Mouse (Mus musculus): ENCODE measurements around the gene Rpl6. TPM values are rescaled to one million over a fixed set of nuclear protein-coding genes. Genes with fewer than 3 reads are reported as not detected.

Gene Rpl6
- total RNA-seq, 4 experiments from 2014 or later = 908 to 1,162 (median 1,035) TPM

Other genes with a start within 250 kb of the Rpl6 start
- 1 to 10 TPM; 3.5 to 9.1 (median 6.0) TPM for gene Rph3a, start 194.4 kb upstream of the Rpl6 start, total RNA-seq (2022)
- gene Ptpn11, start 13.1 kb upstream of the Rpl6 start, total RNA-seq (2022) = 100 to 1,000 TPM; 101 to 141 (median 124) TPM
- gene Hectd4, start 15.7 kb downstream of the Rpl6 start, total RNA-seq (2022) = 10 to 100 TPM; 22.7 to 39.2 (median 29.1) TPM
- gene Trafd1, start 181.2 kb downstream of the Rpl6 start, total RNA-seq (2022) = 10 to 100 TPM; 37.0 to 67.7 (median 52.0) TPM
- gene Naa25, start 193.5 kb downstream of the Rpl6 start, total RNA-seq (2022) = 10 to 100 TPM; 33.4 to 40.0 (median 35.9) TPM
- 1 to 10 TPM; 3.2 to 7.3 (median 4.5) TPM for gene Tmem116, start 247.4 kb downstream of the Rpl6 start, total RNA-seq (2022)
- gene Erp29, start 248.0 kb downstream of the Rpl6 start, total RNA-seq (2022) = 100 to 1,000 TPM; 105 to 121 (median 115) TPM